Mouse (Mus musculus) hindbrain, postnatal 0 days (tissue): ENCODE results near the gene Cnot9. TPM values are rescaled to one million over a fixed set of nuclear protein-coding genes. Genes with fewer than 3 reads are reported as not detected.

ENCODE experiments used
- ATAC-seq: fragments of 200-750 bp; cut with Nextera tagmentation; 2 replicates; pipeline ENCODE4 v1.8.0; 2017; ENCODE audit warnings: mild to moderate bottlenecking, moderate TSS enrichment, moderate library complexity
- DNase-seq: peaks from one replicate; pipeline ENCODE4 v3.0.0-alpha.2; 2015; ENCODE audit warnings: low spot score
- H3K27ac ChIP-seq: fragments of 300-500 bp; sonication (generic); 2 replicates; pipeline ENCODE4 v1.5.1; 2014; ENCODE audit warnings: mild to moderate bottlenecking
- H3K27me3 ChIP-seq: fragments of 300-500 bp; sonication (generic); 2 replicates; pipeline ENCODE4 v1.6.1; 2014; ENCODE audit warnings: low read length, mixed read lengths; ENCODE audit not compliant: insufficient read depth
- H3K36me3 ChIP-seq: fragments of 300-500 bp; sonication (generic); 2 replicates; pipeline ENCODE4 v1.6.1; 2014; ENCODE audit warnings: low read length, mixed read lengths; ENCODE audit not compliant: insufficient read depth
- H3K4me1 ChIP-seq: fragments of 300-500 bp; sonication (generic); 2 replicates; pipeline ENCODE4 v1.6.1; 2014; ENCODE audit warnings: antibody characterized with exemption, low read length, mixed read lengths; ENCODE audit not compliant: insufficient read depth
- H3K4me2 ChIP-seq: fragments of 300-500 bp; sonication (generic); 2 replicates; pipeline ENCODE4 v1.6.1; 2014; ENCODE audit warnings: low read depth, mild to moderate bottlenecking, low read length, moderate library complexity, mixed read lengths
- H3K4me3 ChIP-seq: fragments of 300-500 bp; sonication (generic); 2 replicates; pipeline ENCODE4 v1.5.1; 2014; ENCODE audit warnings: low read length
- H3K9ac ChIP-seq: fragments of 300-500 bp; sonication (generic); replicated peaks from 2 replicates; pipeline ENCODE4 v1.6.1; 2014; ENCODE audit warnings: mild to moderate bottlenecking, low read length, moderate library complexity, mixed read lengths
- H3K9me3 ChIP-seq: fragments of 300-500 bp; sonication (generic); 2 replicates; pipeline ENCODE4 v1.6.1; 2016; ENCODE audit warnings: low read length, mixed read lengths
- CTCF ChIP-seq: IDR thresholded peaks from 2 replicates; pipeline ENCODE4 v1.5.1; 2016; ENCODE audit warnings: antibody characterized with exemption, control low read depth, low read depth
- WGBS: fragments of 180-500 bp; shearing (Covaris S2); extraction: QIAGEN DNeasy Blood & Tissue Kit; methylation state at CpG from one replicate; pipeline ENCODE4 v1.1.7; 2014; 5-methylcytosine and 5-hydroxymethylcytosine counted together
- polyA plus RNA-seq: library from polyadenylated mRNA; unstranded; fragments of >200 nt; fragmentation: Nextera tagmentation; extraction: Ambion mirVana; gene quantifications from 2 replicates; pipeline ENCODE4 v1.2.1, GENCODE M21; 2015
- total RNA-seq: library from RNA; depleted of rRNA; stranded (reverse); fragments of >200 nt; gene quantifications from 2 replicates; pipeline ENCODE4 v1.2.3, GENCODE M21; 2014; rRNA removed

Gene Cnot9
- total RNA-seq (30.3 and 36.7 TPM in 2 replicates), polyA plus RNA-seq (45.4 and 46.0 TPM in 2 replicates)

DNA sequence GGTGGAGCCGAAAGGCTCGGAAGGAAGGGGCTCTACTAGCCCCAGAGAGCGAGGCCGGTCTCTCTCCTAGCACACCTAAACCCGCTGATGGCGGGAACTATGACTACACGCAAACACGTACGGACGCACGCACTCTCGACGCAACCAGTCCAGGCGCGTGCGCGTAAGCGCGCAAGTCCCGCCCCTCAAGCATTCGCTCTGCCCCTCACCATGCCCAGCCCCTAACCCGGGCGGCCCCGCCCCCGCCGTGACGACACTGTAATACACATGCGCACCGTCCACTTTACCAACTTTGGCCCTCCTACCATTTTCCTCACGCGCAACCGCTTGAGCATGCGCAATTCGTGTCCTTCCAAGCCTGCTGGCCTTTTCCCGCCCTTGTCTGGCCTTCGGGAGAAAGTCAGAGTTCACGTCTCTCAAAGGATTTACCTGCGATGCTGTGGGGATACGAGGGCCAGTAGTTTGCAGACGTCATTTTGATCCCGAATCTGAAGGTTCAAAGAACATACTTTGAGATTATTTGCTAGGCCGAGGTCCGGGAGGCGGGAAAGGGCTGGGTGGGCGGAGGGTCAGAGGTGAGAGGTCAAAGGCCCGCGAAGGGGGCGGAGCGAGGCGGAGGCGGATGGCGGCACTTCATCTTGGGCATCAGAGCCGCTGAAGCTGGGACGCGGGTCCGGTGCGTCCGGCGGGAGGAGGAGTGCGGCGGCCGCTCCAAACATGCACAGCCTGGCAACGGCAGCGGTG is at the start of gene Cnot9:
Gene Cnot9 (plus strand): TSS at position 338 of the 744 bp plus-strand sequence.
- peak within 1 kb of the TSS; percentile 87 for H3K4me2 ChIP-seq
- peaks cover 24% of the 10 kb centered on the region for H3K4me1 ChIP-seq
- peak within 1 kb of the TSS; percentile 90 for H3K27ac ChIP-seq
- 0 out of 2 replicates have a peak, but pooled peaks have one; percentile 8 for TF ChIP-seq CTCF
- H3K9ac ChIP-seq = peak within 1 kb of the TSS; percentile 84
- H3K9me3 ChIP-seq = no peaks in the 10 kb centered on the region
- no peaks in the 10 kb centered on the region for H3K27me3 ChIP-seq
- peak; percentile 100 for ATAC-seq
- H3K4me3 ChIP-seq = peak within 1 kb of the TSS; percentile 87
- no peaks in the 10 kb centered on the region for H3K36me3 ChIP-seq
- peak; percentile 100 for DNase-seq
- WGBS = under 1% methylated on average over 63 of the region's 64 CpGs

DNA sequence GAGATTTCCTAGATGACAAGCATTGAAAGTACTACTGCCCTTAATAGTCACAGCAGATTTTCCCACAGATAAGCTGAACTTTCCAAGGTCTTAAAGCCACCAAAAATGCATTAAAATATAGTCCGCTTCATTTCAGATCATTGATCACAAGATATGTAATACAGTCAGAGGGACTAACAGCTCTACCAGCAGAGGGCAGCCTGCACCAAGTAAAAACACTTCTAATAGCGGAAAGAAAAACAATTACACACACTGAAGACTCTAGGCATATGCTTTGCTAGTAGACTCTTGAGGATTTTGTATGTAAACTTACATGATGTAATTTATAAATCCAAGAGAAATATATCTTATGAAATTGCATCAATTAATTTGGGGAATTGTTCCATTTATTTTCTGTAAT is 45.6 kb upstream of the Cnot9 start:
- H3K4me3 ChIP-seq = no peak overlapping the region
- peak; percentile 64 for TF ChIP-seq CTCF
- H3K27me3 ChIP-seq = no peaks in the 10 kb centered on the region
- H3K4me2 ChIP-seq = no peak overlapping the region
- no peak overlapping the region for H3K27ac ChIP-seq
- peak; percentile 57 for DNase-seq
- H3K4me1 ChIP-seq = no peaks in the 10 kb centered on the region
- H3K9ac ChIP-seq = no peak overlapping the region
- H3K9me3 ChIP-seq = no peaks in the 10 kb centered on the region
- ATAC-seq = no peak
- 70% methylated on average over 2 of the region's 2 CpGs for WGBS
- H3K36me3 ChIP-seq = peaks cover 24% of the 10 kb centered on the region; the same call in 1 of the 2 replicates

DNA sequence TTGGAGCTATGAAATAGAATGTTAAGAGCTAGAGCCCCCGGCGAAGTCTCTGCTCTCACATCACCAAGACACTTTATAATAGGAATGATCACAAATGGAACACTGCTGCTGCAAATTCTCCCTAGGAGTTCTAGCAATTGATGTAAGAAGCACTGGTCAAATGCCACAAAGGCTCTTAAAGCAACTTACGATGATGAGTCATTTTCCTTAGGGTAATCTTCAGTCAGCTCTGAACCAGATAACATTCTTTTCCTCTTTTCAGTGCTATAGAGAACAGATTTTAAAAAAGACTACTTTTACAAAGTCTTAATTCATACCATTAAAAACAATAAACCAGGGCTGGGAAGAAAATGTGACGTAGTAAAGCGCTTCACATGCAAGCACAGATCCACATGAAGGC is 20.1 kb upstream of the Cnot9 start:
- no peak overlapping the region for H3K27ac ChIP-seq
- no peaks in the 10 kb centered on the region for H3K4me1 ChIP-seq
- H3K27me3 ChIP-seq = no peaks in the 10 kb centered on the region
- no peak overlapping the region for H3K4me3 ChIP-seq
- no peak overlapping the region for H3K9ac ChIP-seq
- TF ChIP-seq CTCF = no peak
- H3K9me3 ChIP-seq = no peaks in the 10 kb centered on the region
- DNase-seq = no peak
- ATAC-seq = no peak
- H3K36me3 ChIP-seq = peaks cover 27% of the 10 kb centered on the region
- 96% methylated on average over 5 of the region's 5 CpGs for WGBS
- no peak overlapping the region for H3K4me2 ChIP-seq

DNA sequence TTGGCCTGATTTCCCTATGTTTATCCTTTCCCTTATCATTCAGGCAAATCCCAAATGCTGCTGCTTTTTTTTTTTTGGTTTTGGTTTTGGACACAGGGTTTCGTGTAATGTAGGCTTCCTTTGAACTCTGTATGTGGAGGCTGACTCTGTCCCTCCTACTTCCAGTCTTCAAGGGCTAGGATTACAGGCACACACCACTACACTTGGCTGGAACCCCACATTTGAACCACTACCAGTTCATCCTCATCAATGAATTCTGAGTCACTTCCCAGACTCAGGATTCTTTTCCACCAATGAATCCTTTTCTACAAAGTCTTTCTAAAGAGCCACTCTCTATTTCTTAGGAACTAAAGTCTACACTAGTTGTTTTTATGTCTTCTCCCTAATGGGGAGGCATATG is 4.8 kb upstream of the Cnot9 start:
- TF ChIP-seq CTCF = no peak
- Histone ChIP-seq H3K4me1 (peaks cover 11% of the 10 kb centered on the region), H3K4me2 (no peak overlapping the region), H3K27me3 (no peaks in the 10 kb centered on the region), H3K9me3 (no peaks in the 10 kb centered on the region), H3K27ac (no peak overlapping the region), H3K36me3 (no peaks in the 10 kb centered on the region), H3K9ac (no peak overlapping the region), H3K4me3 (no peak overlapping the region)
- DNase-seq (no peak), ATAC-seq (no peak)
- 79% methylated on average over 1 of the region's 1 CpGs for WGBS

- Histone ChIP-seq H3K36me3 (no peaks in the 10 kb centered on the region), H3K4me1 (peaks cover 24% of the 10 kb centered on the region), H3K9me3 (no peaks in the 10 kb centered on the region), H3K4me3 (peak overlapping the region; percentile 87), H3K27ac (peak overlapping the region; percentile 64), H3K9ac (peak overlapping the region; percentile 68), H3K4me2 (peak overlapping the region; percentile 87), H3K27me3 (no peaks in the 10 kb centered on the region)
- DNase-seq (no peak), ATAC-seq (no peak)
- WGBS = 1% methylated on average over 22 of the region's 22 CpGs
- TF ChIP-seq CTCF = no peak
Observed at GRCm38 (mm10) chr1:74505393-74505720, 501 bp upstream of the Cnot9 start.

DNA sequence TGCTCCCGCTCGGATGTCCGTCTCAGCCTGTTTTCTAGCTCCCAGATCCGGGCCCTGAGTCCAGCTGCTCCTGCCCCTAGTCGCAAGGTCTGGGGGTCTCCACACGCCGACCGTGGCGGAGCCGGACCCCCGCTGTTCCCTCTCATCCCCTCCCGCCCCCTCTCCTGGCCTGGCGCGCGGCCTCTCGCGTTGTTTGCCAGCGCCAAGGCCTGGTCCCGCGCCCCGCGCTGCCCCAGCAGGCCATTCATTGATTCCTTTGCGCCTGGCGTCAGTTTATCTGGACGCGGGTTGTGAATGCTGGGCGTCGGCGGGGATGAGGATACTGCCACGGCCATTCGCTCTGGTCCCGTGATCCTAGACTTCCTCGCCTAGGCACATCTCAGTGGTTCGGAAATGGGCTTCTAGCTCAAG is 618 bp downstream of the Cnot9 start:
- no peaks in the 10 kb centered on the region for H3K9me3 ChIP-seq
- TF ChIP-seq CTCF = no peak
- no peaks in the 10 kb centered on the region for H3K27me3 ChIP-seq
- DNase-seq (peak; percentile 81), ATAC-seq (peak; percentile 63)
- under 1% methylated on average over 34 of the region's 34 CpGs for WGBS
- H3K4me1 ChIP-seq = peaks cover 24% of the 10 kb centered on the region
- H3K4me2 ChIP-seq = peak overlapping the region; percentile 87
- peak overlapping the region; percentile 87 for H3K4me3 ChIP-seq
- no peaks in the 10 kb centered on the region for H3K36me3 ChIP-seq
- peak overlapping the region; percentile 84 for H3K9ac ChIP-seq
- peak overlapping the region; percentile 90 for H3K27ac ChIP-seq

DNA sequence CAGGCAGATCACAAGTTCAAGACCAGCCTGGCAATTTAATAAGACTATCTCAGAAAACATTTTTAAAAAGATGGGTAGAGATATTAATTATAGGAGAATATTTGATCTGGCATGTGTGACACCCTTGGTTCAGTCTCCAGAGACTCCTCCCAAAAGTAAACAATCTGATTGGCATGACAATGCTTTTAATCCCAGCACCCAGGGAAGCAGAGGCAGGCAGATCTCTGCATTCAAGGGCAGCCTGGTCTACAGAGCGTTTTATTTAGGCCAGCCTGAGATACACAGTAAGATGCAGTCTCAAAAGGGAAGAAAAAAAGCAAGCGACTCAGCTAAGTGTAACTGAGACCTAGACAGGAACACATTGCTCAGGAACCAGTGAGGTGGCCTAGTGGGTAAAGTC is 1.9 kb downstream of the Cnot9 start:
- Histone ChIP-seq H3K27me3 (no peaks in the 10 kb centered on the region), H3K36me3 (no peaks in the 10 kb centered on the region), H3K27ac (no peak overlapping the region), H3K4me3 (no peak overlapping the region), H3K4me2 (peak overlapping the region; percentile 87), H3K9ac (no peak overlapping the region), H3K4me1 (peaks cover 24% of the 10 kb centered on the region), H3K9me3 (no peaks in the 10 kb centered on the region)
- no peak for DNase-seq
- 98% methylated on average over 2 of the region's 2 CpGs for WGBS
- TF ChIP-seq CTCF = no peak
- no peak for ATAC-seq
